Mouse (Mus musculus): Measurements from ENCODE around the gene Ints14.

Ints14 gene

DNA sequence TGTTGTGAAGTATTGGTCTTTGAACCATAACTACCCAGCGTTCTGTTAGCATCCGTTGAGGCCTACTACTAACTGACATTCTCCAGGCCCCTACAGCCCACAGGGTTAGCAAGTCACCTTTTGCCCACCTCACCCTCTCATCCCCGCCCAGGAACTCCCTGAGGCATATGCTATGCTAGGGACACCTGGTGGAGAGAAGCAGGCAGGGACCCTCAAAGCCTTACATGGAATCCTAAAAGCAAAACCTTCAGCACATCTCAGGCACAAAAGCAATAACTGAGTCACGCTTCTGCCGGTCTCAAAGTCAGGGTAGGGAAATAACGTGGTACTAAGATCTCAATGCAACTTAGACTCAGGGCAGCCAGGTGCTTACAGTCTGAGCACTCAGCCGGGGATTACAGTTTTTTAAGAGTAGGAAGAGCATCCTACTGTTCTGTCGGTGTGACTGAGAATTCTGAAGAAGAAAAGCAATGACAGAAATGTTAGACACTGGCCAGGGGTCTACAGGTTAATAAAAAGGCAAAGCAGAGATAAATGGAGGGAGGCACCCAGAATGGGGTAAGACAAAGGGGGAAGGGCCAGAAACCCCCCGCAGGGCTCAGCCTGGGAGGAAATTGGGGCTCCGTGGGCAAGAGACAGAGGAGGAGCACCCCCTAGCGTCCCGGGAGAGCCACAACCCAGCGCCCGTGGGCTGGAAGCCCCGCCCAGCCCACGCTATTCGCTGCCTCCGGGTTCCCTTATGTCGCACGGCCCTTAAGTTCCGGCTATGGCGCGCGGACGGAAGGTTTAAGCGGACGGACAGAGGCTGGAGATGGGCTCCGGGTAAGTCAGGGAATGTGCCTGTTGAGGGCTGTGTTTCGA is at the start of gene Ints14:
TSS of gene Ints14 (plus strand) at position 789 of the 861 bp plus-strand sequence.
- DNase-seq (ENCODE audit: extremely low spot score) = peak; percentile 99

DNA sequence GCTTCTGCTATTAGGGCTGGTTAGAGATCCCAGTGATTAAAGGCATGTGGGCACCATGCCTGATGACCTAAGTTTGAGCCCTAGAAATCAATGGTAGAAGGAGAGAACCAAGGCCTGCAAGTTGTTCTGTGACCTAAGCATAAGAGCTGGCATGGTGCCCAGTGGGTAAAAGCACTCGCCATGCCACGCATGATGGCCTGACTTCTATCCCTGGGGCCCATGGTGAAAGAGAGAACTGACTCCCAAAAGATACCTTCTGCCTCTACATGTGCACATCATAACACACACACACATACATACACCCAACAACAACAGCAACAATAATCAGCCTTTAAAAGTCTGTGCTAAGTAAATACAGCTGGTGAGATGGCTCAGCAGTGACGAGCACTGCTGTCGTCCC is 47.3 kb upstream of the Ints14 start:
- no peak for DNase-seq (ENCODE audit: extremely low spot score)

DNA sequence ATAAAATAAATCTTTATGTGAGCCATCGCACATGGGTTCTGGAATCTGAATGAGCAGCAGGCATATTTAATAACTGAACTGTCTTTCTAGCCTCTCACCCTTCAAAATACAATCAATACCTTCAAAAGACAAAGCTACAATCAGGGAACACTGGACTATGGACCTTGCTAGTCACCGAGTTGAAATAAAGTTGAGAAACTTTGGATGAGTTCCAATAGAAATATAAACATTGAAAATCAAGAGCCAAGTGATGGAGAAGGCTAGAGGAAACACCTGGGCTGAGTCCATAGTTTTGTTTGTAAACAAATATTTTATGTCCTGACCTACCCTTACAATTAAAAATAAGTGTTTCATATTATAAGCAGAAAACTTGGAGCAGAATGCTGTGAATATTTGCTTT is 46.7 kb upstream of the Ints14 start:
- DNase-seq (ENCODE audit: extremely low spot score) = no peak

DNA sequence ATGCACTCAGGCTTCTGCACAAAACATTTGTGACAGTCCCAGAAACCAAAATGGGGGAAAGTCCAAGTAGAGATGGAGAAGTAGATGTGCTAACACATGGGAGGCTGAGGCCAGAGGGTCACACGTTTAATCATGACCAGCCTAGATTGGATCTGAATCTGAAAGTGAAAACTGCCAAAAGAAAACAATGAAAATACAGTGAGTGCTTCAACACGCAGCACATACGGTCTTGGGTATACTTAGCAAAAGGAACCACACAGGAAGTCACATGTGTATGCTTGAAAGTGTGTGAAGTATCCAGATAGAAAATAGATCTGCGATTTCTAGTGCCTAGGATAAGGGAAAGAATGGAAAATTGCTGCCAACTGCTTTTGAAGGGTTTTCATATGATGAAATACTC is 46.1 kb upstream of the Ints14 start:
- DNase-seq (ENCODE audit: extremely low spot score) = no peak

DNA sequence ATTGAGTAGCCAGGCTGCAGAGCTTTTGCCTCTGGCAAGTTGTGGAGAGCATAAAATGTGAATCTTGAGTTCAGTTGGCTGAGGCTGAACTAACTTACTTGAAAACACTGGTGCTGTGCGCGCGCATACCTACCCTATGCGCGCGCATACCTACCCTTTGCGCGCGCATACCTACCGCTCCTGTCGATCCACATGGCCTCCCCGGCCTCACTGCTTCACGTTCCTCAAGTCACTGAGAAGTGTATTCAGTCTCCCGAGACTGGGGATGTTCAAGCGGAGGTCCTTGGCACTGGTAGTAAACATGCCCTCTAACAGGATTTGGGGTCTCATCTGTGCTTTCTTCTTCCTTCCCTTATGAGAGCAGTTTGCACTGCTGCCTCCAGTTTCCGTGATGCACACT is 42.1 kb upstream of the Ints14 start:
- peak; percentile 67 for DNase-seq (ENCODE audit: extremely low spot score)

DNA sequence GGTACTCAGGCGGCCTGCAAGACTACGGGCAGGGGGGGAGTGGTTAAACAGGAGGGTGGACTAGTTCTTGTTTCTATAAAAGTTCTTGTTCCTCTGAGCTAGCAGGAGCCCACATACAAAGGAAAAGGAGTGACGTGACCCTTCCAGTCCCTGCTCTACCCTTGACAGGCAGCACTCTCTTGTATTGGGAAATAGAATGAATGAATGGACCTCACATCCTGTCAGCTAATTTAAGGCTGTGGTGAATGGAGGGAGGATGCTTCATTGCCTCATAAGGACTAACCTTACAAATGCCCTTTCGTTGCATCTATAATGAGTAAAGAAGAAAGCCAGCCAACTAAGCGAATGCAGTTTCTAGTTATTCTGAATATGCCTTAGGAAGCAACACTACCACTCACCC is 34.9 kb upstream of the Ints14 start:
- DNase-seq (ENCODE audit: extremely low spot score) = no peak

DNA sequence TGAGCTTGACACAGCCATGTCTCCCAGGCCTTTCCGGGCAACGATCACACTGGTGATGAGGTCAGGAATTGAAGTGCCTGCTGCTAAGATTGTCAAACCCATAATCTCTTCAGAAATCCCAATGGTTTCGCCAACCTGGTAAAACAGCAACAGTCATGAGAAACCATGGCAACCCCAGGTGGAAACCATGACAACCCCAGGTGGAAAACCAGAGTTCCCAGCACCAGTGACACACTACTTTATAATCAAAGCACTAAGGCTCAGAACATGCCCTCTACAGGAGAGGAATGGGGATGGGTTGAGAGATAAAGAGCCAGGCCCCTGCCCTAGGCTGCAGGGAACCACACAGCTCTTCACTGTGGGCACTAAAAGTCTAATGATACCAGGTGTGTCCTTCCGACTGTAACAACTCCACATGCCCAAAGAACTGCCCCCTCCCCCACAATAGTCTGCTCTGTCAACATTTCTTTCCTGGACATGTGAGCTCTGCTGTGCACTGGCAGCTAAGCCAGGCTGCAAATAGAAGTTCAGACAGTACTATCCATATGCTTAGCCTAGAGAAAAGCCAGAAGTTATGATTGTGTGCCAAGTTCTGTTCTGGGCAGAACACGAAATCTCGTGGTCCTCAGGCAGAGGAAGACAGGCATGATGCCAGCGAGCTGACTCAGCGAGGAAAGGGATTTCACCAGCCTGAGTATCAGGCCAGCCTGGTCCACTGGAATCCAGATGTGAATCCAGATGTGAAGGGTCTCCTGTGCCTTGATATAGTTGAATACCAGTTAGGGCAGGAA is 34.3 kb upstream of the Ints14 start:
- no peak for DNase-seq (ENCODE audit: extremely low spot score)

DNA sequence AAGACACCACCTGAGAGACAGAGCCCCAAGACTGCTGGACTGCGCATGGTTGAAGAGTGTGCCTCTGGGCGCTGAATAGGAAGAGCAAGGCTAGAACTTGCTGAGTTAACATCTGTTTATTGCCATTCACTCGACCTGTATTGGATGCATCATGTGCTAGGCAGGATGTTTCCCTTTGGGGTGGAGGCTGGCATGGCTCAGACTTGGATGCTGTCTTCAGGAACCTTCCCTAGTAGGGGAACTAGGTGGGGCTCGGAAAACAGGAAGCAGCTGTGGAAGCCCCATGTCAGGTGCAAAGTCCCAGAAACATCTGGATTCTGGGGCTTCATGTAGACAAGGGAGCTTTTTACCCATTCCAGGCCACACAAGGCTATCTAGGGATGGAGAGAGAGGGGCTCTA is 30.4 kb upstream of the Ints14 start:
- no peak for DNase-seq (ENCODE audit: extremely low spot score)

DNA sequence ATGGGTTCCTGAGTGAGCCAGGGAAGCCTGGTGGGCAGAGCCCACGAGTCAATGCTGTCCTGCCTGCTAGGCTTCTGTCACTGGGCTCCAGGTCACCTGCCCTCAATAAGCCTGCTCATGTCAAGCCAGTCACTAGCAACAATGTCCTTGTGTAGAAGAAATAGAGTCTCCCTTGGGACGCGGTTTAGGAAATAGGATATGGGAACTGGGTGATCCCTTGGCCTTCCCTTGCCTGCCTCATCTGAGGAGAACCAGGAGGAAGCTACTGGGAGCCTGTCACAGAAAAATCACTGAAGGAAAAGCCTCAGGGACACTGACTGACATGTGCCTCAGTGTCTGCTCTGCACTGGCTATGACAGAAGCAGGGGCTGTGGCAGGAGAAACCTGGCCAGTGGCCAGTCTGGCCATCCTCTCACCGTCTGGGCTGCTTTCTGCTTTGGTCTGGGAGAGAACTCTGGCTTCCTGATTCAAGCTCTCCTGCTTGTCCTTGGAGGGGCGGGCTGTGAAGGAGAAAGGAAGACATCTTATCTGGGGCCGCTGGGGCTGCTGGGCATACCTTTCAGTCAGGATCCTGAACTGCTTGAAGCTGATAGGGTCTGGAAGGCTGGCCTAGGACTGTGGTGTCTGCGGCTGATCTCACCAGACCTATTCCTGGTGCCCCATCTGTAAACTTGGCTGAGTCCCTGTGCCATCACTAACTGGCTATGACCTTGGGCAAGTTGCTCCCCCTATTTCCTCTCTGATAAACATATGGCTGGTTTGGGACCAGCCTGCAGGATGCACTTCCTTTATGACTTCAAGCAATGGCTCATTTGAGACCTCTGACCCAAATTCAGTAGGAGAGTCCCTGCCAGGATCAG is 28.7 kb upstream of the Ints14 start:
- DNase-seq (ENCODE audit: extremely low spot score) = no peak

DNA sequence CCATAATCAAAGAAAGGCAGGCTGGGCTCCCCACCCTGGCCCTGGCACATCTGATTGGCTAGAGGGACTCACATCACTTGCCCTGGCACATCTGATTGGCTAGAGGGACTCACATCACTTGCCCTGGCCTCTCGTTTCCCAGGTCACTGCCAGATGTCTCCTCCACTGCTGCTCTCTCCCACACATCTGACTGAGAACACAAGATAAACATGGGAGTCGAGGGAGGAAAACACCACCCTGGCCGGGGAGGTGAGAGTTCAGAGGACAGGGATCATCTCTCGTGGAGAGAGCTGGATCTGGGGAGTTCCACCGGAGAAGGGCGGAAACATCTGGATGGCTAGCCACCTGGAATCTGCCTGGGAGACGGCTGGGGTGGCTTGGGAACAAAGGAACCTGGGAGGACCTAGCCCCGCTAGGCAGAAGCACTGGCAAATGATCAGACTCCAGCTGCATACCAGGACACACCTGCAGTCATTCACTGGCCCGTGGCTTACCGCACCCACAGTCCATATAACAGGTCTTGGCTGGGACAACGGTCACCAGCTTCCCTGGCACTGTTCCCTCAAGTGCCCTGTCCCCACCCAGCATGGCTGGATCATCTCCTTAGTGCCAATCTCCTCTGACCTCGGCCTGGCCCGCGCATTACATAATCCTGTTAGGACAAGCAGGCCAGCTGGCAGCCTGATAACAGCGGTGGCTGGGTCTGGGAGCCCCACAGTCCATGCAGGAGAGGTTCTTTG is 26.5 kb upstream of the Ints14 start:
- peak; percentile 61 for DNase-seq (ENCODE audit: extremely low spot score)

DNA sequence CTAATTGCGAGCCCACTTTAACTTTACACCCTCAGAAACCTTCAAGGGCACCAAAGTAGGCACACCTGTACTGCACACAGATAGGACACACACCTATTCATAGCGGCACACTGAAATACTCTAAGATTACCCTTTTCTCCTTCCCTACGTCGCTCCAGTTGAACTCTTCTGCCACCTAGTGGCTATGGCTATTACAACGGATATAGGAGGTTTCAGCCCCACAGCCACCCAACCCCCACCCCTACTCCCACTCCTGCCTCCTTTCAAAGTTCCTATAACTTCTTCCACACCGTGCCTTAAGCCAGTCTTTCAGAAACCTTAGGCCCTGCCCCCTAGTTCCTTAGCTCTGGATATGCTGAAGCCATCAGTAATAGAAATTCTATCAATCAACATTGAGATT is 24.2 kb upstream of the Ints14 start:
- DNase-seq (ENCODE audit: extremely low spot score) = peak; percentile 62

DNA sequence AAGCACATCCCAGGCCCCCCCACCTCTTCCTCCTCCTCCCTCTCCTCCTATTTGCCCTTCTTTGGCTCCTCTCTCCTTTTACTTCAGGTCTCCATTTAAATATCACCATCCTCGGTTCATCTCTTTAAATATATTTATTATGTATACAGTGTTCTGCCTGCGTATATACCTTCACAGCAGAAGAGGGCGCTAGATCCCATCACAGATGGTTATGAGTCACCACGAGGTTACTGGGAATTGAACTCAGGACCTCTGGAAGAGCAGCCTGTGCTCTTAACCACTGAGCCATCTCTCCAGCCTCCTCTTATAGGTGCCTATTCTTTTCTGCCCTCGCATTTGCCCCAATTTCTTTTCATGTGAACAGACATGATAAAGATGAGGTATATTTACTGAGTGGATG is 23.2 kb upstream of the Ints14 start:
- no peak for DNase-seq (ENCODE audit: extremely low spot score)

DNA sequence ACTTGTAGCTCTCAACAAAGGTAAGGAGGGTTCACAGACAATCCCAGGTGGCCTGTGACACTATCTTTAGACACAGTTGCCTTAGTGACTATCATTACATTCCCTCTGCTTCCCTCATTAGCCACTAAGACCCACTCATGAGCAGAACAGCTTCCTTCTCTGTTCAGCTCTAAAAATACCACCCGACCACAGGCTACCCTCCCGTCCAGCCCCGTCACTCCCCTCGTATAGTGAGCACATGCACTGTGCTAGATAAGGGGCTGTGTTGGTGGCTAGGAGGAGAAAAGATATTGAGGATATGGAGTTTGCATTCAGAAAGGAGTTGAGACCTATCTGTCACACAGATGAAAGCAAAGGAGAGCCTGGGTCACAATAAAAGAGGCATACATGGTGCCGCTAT is 22.2 kb upstream of the Ints14 start:
- no peak for DNase-seq (ENCODE audit: extremely low spot score)

DNA sequence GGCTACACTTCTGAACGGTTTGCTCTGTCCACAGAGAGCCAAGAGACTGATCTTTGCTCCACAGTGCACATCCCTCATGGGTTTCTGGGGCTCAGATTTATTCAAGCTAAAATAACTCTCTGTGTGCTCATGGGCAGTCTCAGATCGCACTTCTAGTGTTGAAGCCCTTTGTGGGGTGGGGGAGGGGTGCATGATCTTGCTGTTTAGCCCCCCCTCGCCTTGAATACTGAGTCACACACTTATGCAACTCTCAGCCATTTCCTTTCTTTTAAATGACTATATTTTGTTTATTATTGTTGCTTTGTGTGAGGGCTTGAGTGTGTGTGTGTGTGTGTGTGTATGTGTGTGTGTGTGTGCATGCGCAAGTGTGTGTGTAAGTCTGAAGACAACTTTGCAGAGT is 21.4 kb upstream of the Ints14 start:
- DNase-seq (ENCODE audit: extremely low spot score) = no peak

DNA sequence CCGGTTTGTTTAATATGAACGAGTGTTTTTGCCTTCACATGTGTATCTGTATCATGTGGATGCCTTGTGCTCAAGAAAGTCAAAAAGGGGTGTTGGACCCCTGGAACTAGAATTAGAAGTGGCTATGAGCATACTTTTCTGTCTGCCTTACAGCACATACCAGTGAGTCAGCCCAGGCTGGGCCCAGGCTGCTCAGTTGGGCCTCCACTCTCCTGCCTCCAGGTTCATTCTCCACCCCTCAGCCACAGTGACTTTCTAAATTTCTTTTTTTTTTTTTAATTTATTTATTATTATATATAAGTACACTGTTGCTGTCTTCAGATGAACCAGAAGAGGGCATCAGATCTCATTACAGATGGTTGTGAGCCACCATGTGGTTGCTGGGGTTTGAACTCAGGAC is 20.9 kb upstream of the Ints14 start:
- DNase-seq (ENCODE audit: extremely low spot score) = no peak

DNA sequence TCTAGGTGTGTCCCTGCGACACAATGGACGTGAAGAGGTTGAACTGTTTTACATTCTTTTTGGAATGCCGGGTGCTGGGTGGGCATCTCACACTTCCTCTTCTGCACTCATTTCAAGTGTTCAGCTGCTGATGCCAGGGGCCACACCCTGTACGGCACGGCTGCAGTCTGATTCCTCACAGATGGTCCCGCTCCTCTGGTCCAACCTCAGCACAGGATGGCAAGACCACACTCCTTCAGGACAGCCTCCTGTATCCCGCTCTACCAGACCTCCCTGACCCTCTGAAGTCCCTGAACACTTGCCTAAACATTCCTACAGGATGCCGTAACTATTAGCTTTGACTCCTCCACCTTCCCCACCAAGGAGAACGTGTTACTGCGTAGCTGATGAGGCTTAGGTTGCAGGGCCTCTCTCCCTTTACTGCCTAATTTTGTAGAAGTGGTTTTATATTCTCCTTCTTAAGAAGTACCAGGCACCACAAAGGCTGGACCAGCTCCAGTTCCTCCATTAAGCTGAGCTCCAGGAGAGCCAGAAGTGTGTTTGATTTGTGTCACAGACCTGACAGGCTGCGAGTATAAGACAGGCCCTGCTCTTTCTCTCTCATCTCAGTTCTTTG is 19.9 kb upstream of the Ints14 start:
- no peak for DNase-seq (ENCODE audit: extremely low spot score)

DNA sequence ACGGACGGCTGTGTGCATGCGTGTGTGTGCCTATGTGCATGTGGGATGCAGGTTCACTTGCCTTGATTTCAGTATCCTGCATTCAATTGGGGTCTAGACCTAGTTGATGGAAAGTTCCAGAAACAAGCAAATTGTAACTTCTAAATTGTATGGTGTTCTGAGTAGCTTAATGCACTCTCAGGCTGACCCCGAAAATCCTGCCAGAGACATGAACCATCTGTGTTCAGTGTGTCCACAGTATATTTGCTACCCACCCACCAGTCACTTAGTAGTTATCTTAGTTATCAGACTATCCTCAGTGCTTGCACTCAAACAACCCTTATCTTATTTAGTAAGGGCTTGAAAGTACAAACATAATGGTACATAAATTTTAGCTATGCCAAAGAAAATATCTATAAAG is 19.1 kb upstream of the Ints14 start:
- no peak for DNase-seq (ENCODE audit: extremely low spot score)

DNA sequence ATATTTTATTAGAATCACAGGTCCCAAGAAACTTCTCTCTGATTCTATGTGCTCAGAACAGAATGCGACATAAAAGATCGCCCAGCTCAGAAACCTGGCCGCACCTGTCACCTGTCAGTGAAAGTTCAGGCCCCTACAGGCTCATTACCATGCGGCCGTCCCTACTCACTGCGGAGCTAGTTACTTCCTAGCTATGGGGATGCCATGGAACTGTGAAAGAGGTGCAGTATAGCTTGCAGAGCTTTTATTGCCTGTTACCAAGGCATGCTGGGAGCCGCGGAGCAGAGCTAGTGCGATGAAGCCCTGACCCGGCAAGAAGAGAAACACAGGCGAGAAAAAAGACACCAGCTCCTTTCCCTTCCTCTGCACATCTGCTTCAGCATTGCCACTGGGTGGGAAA is 16.7 kb upstream of the Ints14 start:
- DNase-seq (ENCODE audit: extremely low spot score) = no peak

DNA sequence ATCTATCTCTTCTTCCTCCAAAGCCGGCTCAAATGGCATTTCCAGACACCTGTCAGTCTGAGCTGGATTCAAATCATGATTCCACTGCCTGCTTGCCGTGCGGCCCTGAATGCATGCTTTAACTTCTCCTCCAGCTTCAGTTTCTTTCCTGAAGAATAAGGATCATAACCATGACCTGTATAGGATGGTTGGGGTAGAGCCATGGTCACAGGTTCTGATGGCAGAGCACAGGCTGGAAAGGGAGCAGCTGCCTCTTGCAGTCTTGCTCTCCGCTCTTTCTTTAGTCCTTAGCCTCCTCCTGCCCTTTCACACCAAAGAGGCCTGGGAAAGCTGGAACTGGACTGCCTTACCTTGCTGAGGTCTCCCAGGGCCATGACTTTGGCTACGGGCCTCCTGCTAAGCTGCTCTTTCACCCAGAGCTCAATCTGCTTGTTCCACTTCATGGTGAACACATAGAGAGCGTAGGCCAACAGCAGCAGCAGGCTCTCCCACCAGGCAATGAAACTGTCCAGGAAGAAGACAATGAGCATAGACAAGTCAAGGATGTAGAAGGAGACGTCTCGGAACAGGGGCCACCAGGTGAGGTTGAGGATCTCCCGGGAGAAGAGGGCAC is 13.1 kb upstream of the Ints14 start:
- no peak for DNase-seq (ENCODE audit: extremely low spot score)

DNA sequence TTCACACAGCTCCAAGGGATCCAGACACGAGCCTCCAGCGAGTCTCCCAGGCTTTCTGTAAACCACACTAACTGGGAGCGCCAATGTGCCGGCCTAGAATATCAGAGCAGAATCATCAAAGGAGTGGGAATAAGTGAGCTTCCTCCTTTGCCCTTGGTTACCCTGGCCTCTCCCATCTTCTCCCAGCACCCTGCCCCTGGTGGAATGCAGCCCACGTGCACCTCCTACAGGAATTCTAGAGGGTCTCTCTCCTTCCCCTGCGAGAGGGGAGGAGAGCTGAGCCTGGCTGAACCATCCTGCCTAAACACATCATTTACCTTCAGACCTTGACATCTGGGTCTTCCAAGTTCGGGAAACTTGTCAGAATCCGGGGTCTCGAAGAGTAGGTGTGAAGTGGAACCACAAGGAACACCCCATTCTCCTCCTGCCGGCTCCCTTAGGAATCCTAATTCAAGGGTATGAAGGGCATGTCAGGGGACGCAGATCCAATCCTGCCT is 9.5 kb upstream of the Ints14 start, which contains the start of gene Slc24a1:
TSS of gene Slc24a1 (minus strand) at position 447 of the 497 bp plus-strand sequence.
- no peak for DNase-seq (ENCODE audit: extremely low spot score)

Data from embryo, embryonic 9.5 days (tissue).